Mouse (Mus musculus) frontal cortex, postnatal 10 days (tissue): Measurements from ENCODE around the gene Hsd11b1.
A peak's percentile ranks its signal among the peaks of the same experiment; 100 is the strongest.

ENCODE experiments used
- DNase-seq, 2 experiments: peaks; one replicate each; pipeline ENCODE4 v3.0.0; 2022; ENCODE audit warnings: low spot score in 2 of 2, mixed read lengths in 1 of 2

The Hsd11b1 gene

DNA sequence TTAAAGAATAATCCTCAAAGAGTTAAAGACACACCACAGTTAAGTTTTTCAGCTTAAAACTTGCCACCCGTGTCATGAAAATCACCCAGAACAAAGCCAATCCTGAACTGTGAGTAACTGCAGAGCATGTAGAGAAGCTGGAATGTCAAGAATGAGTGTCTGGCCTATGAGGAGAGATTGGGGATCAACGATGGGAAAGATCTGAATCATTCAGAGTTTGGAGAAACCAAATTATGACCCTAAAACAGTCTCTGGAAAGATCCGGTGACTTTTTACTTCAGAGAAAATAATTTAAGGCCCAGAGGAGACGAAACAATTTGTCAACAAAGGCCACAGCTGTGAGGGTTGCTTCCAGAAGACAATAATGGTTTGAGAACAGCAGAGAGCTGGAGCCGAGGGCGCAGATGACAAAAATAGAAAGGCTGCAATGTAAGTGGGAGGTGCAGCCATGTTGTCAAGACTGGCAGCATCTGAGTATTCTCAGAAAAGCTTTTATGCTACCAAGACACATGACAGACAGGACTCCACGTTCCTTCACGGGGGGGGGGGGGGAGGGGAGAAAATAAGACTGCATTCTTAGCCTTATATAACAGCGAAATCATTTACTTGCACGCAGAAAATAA lies 20.2 kb downstream of the Hsd11b1 start:
- DNase-seq, result no peak

DNA sequence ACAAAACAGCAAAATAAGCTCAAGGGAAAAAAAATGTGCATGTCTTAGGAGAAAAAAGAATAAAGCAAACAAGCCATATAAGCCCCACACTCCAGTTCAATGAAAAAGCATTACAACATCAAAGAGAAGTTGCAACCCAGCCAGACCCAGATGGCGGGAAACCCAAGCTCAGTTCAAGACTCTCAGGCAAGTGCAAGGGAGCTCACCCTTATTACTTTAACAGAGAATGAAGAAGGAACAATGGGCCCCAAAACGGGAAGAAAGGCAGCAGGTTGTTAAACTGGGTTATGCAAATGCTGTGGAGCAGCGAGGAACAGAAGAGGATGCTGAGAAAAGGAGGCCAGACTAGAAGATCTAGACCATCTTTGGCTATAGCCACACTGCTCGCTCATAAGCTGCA lies 21.0 kb downstream of the Hsd11b1 start:
- DNase-seq, result no peak

DNA sequence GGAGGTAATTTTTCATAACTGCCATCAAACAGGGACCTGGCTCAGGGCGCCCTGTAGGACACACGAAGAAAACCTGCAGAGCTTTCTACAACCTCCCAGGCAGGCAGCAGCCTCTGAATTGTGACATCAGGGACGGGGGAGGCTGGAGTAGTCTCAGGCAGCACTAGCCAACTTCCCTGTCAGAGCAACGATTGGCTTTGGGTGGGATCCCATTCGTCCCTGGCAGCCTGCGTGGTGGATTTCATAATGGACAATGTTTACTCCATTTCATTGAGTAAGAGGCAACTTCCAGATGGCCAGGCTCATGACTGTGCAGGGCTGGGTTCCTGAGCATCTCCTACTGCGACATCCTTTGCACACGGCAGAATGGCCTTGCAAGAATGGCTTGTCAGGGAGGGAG lies 21.6 kb downstream of the Hsd11b1 start:
- peak; percentile 65 to 80 for DNase-seq

DNA sequence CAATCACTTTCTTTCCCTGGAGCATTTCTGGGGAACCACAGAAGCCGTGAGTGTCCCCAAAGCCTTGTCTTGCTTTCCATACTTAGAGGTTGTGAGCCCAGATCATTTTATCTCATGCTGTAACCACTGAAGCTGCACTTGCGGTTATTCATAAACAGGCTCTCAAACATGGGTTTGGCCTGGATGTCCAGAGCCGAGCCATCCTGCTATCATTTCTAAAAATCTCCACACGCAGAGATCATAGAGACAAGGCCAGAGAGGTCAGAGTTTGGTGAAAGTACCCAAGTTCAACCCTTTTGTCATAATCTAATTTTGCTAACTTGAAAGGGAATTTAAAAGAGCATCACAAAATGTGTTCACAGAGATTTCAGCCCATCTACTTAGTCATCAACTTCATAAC lies 22.4 kb downstream of the Hsd11b1 start:
- DNase-seq, result no peak

DNA sequence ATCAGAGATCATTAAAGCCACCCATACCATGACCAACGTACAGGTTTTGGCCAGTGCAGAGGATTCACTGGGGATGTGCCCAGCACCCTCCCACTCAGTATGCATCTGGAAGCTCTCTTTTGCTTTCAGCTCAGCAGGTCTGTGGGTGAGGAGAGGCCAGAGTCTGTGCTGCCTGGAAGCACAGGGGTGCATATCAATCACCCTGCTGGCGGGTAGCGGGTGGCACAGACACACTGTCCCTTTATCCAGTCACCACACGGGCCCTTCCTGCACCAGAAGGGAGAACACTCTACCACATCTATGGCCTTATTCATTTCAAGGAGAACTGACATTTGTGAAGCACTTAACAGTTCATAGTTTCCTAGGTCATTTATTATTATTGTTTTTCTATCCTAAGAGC lies 25.4 kb downstream of the Hsd11b1 start:
- DNase-seq, result peak; percentile 24 to 32

DNA sequence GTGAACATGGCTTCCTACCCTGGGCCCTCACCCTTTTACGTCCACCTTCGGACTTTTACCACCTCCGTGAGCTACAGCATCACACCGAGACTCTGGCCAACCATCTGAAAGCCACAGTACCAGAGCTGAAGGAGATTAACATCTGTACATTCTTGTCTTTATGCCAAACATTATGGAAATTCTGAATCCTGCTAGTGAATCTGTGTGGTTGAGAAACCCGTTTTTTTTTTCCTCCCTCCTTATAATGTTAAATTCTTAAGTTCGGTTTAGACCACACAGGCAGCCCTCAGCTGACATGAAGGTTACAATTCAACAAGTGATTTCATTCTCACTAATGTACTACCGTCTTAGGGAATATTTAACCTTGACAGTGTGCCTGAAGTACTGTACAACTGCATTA lies 28.9 kb downstream of the Hsd11b1 start:
- no peak for DNase-seq

DNA sequence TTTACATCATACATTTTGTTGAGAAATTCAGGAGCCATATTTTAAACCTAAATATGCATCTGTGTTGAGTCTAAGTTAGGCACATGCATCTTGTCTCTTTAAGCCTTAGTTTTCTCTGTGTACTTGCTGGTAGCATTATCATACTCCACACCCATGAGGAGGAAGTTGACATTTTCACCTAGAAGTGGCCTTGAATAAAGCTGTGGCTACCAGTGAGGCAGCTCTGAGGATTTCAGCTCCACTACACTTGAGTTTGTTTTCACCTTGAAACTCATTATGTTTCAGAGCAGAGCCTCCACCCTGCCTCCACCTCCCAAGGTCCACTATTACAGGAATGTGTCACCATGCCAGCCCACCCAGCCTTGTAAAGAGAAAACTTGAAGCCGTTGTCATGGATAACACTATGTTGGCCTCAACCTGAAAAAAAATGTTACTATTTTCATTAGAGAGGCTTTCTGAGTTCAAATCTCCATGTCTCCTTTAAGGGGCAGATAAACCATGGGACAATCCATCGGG lies 29.7 kb downstream of the Hsd11b1 start:
- DNase-seq, result no peak

DNA sequence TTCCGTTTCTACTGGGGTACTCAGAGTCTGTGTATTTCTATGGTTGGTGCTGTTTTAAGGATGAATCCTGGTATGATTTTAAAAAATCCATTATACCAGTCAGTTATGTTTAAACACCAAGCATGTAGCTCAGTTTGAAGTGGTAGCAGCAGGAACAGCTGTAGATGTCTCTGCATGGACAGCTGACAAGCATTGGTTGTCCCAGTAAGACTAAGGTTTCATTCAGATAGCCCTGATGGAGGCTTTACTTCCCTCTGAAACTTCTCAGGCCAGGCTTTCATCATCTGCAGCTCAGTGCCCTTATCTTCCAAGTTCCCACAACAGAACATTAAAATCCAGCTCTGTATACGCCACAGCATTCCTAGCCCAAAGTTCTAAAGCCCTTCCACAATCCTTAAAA lies 31.1 kb downstream of the Hsd11b1 start:
- no peak for DNase-seq

DNA sequence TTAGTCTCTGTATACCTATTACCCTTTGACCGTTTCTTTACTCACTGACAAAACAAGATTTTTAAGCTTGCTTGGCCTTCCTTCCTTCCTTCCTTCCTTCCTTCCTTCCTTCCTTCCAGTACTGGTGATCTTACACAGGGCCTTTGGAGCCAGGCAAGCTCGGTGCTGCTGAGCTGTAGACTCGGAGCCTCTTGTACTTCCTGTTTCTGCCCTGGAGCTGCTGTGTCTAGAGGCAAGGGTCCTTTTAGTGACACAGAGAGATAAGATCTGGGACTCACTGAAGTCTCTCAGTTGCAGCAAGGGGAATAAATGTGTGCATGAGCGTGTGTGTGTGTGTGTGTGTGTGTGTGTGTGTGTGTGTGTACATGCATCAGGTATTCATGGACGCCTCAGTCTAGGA lies 32.9 kb downstream of the Hsd11b1 start:
- DNase-seq, result no peak

DNA sequence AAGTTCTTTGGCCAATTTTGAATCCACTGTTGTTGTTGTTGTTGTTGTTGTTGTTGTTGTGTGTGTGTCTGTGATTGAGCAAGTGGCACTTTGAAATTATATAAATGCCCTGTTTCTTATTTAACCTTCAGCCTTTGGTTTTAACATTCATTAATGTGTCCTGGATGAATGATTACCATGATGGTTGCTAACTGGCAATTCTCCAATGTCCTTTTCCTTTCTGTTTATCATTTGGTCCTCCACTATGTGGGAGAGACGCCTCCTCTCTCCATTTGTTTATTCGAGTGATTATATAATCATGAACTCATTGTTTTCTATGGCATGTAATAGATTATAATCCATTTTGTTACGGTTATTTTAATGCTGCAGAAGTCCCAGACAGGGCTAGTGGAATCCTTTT lies 33.3 kb downstream of the Hsd11b1 start:
- DNase-seq, result no peak

DNA sequence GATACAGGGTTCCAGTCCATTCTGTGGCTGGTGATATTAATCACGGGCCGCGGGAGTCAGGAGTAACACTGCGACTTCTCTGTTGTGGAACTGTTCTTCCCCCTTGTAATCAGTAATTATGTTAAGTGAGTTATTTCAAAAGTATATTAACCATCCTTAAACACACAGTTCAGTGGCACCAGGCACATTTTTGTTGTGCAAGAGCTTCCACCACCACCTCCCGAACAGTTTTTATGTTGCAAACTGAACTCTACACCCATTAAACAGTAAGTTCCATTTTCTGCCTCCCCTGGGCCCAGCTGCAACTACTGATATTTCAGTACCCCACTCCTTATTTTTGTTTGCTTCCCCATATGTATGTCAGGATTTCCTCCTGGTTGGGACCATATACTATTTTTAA lies 34.3 kb downstream of the Hsd11b1 start:
- no peak for DNase-seq

DNA sequence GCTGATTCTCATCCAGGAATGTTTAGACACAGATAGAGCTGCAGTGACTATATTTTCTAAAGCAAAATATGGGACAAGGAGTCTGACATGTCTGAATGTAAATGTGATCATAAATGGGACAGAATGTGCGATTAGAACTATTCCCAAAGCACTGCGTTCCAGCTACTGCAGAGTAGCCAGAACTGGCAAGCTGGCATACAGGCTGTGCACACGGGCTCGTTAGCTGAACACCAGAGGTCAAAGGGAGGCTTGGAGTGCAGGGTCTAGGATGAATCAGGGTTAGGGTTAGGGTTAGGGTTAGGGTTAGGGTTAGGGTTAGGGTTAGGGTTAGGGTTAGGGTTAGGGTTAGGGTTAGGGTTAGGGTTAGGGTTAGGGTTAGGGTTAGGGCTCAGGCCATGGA lies 36.3 kb downstream of the Hsd11b1 start:
- DNase-seq, result no peak

DNA sequence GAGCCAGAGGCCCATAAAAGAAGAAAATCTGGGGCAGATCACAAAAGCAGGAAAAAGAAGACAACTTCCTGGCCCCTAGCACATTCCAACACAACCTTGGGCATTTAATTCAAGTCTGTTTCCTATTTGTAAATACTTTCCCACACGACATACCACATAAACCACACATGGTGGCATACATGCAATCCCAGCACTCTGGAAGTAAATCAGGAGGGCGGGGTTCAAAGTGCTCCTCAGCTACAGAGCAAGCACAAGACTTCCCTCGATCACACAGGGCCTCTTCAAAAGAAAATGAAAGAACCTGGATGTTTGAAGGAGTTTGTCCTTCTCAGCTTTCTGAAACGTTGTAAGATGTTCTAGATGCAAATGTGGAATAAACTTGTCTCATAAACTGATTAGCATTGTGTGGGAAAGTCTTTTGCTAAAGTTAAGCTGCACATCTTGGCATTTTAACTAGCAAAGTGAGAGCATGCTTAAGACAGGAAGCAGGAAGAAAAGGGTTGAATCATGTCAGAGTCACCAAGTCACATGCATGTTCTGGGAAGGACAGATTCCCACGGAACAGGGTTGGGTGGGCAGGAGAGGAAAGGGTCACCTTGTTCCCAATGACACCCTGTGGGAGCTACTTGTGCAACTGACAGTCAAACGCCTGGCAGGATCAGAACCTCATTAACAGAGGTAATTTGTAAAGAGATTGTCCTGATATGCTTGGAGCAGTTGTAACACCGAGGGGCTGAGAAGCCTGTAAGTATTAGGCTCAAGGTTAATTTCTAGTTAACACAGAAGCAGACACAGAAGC lies 37.0 kb downstream of the Hsd11b1 start:
- no peak for DNase-seq

DNA sequence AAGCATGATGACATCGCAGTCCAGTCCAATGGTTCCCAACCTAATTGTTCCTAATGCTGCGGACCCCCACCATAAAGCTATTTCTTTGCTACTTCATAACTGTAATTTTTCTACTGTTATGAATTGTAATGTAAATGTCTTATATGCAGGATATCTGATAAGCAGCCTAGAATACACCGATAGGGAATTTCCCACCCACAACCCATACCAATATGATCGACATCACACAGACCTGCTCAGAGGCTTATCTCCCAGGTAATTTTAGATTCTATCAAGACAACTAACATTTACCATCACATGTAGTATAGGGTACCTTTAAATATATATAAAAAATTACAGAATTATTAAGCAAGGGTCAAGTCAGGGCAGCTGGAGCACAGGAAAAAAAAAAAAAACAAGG lies 37.8 kb downstream of the Hsd11b1 start:
- no peak for DNase-seq

DNA sequence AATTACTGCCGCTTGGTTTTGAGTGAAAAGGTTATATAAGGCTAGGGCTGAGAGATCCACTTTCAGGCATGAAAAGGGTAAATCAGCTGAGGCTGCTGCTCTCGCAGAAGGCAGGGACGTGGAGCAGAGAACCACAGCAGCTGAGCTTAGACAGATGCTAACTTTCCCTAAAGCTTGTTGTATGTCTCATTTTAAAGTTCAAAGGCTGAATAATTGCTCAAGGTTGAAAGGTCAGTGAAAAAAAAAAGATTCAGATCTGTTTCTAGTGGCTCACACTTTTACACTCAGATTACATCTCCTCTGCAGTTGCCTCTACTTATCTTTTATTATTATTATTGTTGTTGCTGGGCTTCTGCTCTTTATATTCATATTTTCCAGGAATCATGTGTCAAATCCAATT lies 38.3 kb downstream of the Hsd11b1 start:
- DNase-seq, result no peak

DNA sequence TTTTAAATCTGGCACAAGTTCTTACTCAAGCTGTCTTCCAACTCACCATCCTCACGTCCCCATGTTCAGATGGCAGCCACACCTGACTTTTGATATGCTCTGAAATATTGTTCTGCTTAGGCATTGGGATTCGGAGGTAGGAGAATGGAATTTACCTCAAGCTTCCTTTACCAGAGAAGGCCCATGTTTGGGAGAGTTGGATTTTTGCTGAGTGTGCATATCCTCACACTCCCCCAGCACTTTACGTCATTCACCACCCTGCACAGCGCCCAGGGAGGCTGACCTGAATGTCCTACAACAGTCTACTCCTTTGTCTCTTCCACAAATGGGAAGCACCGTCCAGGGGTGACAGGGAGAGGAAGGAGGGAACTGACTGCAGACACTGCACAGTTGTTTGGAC lies 43.5 kb downstream of the Hsd11b1 start:
- no peak for DNase-seq

DNA sequence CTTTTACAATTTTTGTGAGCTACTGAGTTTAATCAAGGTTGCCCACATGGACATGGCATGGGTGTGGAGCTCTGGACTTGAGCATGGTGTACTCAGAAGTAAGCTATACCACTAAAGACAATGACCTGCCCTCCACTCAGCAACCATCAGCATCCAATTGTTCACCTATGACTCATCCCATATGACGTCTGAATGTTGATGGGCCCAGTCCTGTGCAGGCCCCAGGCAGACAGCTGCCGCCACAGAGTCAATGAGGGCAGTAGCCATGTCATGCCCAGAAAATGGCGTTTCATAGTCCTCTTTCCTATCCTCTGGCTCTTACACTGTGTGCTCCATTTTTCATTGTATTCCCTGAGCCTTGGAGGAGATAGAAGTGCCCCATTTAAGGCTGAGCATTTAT lies 47.9 kb downstream of the Hsd11b1 start:
- no peak for DNase-seq

DNA sequence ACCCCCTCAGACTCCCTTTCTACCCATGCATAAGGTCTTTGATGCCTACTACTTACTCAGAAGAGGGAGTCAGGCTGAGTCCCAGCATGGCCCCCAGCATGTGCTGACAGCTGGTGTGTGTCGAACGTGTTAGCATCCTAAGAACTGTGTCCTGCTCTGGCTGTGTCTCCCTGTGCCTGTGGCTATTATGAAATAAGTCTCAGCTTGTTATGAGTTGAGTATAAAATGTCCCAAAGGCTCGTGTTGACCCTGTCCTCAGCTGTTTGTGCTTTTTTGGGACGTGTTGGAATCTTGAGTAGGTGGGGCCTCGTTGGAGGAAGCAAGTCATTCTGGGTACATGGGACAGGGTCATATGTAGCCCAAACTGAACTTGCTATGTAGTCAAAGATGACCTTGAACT lies 49.8 kb downstream of the Hsd11b1 start:
- DNase-seq, result no peak

DNA sequence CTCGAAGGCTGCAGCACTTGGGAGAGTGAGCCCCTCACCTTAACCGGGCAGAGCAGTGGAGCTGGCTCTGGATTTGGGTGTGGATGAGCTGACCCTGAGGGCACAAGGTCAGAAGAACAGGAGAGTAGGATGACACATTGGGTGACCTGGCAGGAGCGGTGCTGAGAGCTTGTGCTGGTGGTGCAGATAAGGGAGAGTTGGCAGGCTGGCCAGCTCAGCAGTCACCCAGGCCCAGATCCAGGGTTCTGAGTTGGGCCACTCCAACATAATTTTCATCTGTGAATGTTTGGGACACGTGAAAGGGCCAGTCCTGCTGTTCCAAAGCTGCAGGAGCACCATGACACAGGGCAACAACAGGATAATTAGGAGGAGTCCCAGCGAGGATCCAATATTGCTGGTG lies 52.5 kb downstream of the Hsd11b1 start:
- DNase-seq, result no peak

DNA sequence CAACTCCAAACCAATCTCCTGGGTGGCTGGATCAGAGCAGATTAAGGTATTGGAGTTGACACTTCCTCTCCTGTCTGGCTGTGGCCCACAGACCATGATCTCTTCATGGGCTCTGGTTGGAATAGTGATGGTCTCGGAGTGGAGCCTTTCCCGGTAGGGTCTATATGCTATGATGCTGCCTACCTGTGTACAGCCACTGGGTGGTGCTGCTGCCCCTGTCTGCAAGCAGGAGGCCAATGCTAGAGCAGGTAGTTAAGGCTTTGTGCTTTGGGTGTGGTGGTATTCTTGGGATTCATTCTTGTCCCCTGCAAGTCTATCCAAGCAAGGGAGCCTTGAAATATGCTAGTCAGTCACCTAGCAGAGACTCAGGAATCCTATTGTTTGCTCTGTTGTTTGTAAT lies 55.7 kb downstream of the Hsd11b1 start:
- DNase-seq, result peak in 1 of 2 experiments; percentile 42

DNA sequence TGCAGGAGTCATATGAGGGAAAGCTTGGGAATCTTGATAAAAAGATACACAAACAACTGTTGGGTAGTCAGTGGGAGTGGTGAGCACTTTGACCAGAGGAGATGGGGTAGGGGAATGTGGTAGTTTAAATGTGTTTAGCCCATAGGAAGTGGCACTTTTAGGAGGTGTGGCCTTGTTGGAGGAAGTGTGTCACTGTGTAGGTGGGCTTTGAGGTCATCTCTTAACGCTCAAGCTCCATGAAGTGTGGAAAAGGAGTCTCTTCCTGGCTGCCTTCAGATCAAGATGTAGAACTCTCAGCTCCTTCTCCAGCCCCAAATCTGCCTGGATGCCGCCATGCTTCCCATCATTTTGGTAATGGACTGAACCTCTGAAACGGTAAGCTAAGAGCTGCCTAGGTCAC lies 56.4 kb downstream of the Hsd11b1 start, which contains the start of gene Lamb3:
Gene Lamb3 (plus strand): TSS at position 197 of the 400 bp plus-strand sequence.
- no peak for DNase-seq

DNA sequence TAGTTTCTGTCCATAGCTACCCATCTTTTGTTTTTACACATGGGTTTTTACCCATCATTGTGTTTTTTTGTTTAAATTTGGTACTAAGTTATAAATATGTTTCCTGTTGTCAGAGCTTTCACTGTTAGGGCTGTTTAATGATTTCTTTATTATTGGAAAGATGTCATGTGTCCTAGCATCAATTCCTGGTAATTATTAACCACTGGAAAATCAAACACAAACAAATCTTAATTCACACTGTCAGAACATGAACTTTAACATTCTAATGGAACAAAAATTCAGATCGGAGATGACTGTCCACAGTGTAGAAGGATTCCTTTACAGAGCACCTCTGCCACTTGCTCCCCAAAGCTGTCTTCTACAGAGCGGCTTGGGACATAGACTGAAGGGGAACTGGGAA lies 58.4 kb downstream of the Hsd11b1 start:
- no peak for DNase-seq

DNA sequence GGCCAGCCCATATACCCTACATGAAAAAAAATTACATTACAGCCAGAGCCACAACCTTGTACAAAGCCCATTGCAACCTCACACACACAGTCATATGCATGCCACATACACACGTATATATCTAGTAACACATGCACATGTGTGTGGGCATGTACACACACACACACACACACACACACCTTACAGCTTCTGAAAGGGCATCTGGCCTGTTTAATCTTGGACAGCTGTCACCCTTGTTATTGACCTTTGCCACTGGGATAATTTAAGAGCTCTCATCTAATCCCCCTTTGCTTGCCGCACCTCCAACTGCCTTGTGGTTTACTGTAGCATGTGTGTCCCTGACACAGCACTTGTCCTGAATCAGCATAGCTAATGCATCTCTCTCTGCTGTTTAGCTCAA lies 60.1 kb downstream of the Hsd11b1 start:
- DNase-seq, result no peak
